Mouse (Mus musculus) lung, postnatal 36 days (tissue): ENCODE measurements at regions not wholly inside any gene's neighbourhood (a gene's known extent, or its start where the extent isn't known, plus 50 kb on each side); places are given as distances from the start of the nearest gene placed in this dataset.

Experiments used
- DNase-seq: peaks from one replicate; pipeline ENCODE4 v3.0.0; 2022; ENCODE audit warnings: mixed read lengths

DNA sequence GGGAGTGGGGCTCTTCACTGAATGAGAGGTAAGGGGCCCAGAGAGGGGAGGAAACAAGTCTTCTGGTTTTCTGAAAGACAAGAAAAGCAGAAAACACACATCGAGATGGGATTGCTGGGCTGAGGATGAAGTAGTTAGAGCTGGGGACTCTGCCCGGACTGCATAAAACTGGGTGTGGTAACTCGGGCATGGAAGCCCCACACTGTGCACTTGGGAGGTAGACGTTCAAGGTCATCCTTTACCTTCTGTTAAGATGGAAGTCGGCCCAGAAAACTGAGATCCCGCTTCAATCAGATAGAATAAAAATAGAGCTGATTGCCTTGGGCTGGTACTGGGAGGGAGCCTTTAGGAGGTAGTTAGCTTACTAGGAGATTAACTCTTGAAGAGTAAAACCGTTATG, 107.2 kb downstream of the Rassf10 start:
- DNase-seq, result no peak

DNA sequence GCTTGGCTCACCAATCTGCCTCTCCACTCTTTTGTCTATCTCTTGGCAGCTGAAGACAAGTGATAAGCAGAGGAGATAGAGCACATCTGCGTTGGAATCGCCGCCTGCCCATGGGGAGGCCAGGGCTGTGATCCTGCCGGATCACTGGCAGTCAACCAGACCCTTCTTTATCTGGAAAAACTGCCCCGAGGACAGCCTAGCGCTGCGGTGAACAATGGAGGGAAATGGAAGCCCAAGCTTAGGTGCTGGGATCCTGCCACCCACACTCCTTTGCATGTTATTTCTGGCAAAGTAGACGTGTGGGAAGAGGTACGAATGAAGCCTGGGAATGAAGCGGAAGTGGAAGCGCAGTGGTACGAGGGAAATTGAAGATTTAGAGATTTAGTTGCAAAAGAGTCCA, 112.8 kb downstream of the Rassf10 start:
- DNase-seq, result no peak

DNA sequence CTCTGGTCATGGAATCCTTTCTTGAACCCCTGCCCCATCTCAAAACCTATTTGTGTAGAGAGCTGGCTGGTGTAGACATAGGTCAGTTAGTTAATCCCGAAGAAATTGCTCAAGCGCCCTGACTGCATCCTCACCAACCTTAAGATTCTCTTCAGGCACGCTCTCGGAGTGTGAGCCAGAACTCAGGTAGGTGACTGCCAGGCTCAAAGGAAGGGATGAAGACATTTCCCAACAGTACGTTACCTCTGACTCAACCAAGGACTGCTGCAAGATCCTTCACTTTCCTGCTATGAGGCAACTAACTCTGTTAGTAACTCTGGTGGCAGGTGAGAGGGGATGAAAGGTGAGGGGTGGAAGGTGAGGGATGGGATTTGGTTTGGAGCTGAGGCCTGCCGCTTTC, 114.5 kb downstream of the Rassf10 start:
- DNase-seq, result no peak

DNA sequence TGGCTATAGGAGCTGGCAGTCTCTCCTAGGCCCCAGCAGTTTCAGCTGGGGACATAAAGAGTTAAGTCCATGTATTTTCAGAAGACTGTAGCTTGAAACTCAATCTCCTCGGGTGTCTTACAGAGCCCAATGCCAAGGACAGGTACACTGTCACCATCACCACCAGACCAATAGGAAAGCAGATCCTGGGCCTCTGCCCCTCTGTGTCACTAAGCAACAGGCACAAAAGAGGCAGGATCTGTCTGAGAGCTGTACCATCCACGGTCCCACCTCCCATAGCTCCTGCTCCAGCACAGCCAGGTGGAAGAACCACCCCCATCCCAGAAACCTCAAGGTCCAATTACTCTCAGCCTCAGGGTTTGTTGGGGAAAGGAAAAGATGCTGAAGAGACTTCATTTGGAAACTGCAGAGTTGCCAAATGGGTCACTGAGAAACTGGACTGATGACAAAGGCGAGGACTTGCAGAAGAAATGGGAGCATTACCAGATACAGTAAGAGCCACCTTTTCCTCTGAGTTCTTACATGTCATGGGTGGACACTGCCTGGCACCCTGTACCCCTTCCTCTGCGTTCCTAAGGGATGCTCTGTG, 115.7 kb downstream of the Rassf10 start:
- DNase-seq, result no peak

- no peak for DNase-seq
These were observed 117.7 kb downstream of the Rassf10 start for GRCm38 (mm10) chr7:113071418-113071817.

GRCm38 (mm10) chr7:113073781-113074180, 120.0 kb downstream of the Rassf10 start:
- DNase-seq, result no peak

DNA sequence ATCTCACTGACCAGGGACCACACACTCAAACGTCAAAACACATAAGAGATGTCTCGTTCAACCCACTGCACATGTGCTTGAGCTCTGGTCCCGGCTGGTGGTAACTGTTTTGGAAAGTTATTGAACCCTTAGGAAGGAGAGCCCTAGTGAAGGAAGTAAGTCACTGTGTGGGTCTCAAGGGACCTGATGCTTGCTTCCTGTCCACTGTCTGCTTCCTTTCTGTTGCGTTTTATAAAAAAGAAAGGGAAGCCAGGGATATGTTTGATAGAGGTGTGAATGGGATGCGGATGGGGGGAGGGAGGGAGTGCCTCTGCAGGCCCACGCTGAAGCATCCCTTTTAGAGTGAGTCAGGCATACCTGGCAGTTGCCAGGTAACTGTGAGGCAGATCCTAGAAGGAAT, 121.6 kb downstream of the Rassf10 start:
- no peak for DNase-seq

DNA sequence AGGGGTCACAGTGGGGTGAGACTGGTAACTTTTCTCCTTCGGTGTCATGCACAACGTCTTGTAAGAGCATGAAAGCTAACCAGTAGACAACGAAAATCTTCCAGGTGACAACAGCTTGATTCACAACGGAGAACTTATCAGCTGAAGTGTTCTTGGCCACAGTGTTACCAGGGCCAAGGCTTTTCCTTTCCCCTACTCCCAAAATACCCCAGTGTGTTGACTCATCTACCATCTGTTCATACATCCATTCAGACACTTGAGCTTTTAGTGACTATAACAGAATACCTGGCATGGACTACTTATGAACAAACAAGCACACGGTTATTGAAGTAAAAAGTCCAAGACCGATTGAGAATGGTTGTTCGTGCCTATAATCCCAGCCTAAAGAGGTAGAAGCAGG, 122.5 kb downstream of the Rassf10 start:
- DNase-seq, result no peak

DNA sequence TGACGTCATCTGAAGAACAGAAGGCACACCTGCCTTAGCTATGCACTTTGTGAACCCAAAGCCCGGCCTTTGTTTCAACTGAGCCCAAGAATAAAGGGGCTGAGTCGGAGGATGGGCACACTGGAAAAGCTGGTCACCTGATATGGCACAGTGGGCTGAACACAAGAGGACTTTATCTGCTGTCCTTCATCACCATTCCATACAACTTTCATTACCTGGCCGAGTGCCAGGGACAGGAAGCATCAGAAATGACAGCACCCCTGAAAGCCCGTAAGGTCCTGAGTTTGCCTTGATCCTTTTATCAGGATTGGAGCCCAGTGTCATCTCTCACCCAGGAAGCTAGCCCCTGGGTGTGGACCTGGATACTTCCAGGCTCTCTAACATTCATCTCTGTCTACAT, 126.1 kb upstream of the Arntl start:
- no peak for DNase-seq

- DNase-seq, result peak; percentile 41
These were observed 122.2 kb upstream of the Arntl start for GRCm38 (mm10) chr7:113084930-113085625.

- DNase-seq, result peak; percentile 26
These were observed 121.1 kb upstream of the Arntl start for GRCm38 (mm10) chr7:113086158-113086557.

DNA sequence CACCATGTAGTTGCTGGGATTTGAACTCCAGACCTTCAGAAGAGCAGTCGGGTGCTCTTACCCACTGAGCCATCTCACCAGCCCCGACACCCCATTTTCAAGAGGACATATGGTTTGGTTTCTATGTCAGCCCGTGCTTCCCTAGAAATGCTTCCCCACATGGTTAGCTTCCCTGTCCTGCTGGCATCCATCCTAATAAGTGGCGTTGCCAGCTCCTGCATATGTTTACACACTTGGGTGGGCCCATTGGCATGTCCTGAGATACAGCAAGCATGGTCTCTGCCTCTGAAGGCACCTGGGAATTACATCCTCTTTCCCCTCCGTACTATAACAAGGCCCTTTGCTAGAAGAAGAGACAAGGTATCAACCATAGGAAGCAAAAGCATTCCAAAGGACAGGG, 119.6 kb upstream of the Arntl start:
- no peak for DNase-seq

GRCm38 (mm10) chr7:113089044-113089443, 118.2 kb upstream of the Arntl start:
- no peak for DNase-seq

- peak; percentile 12 for DNase-seq
These were observed 113.3 kb upstream of the Arntl start for GRCm38 (mm10) chr7:113093931-113094330.

- DNase-seq, result no peak
These were observed 112.2 kb upstream of the Arntl start for GRCm38 (mm10) chr7:113095092-113095491.

GRCm38 (mm10) chr7:113104265-113104664, 103.0 kb upstream of the Arntl start:
- no peak for DNase-seq

GRCm38 (mm10) chr7:113105359-113105758, 101.9 kb upstream of the Arntl start:
- no peak for DNase-seq

DNA sequence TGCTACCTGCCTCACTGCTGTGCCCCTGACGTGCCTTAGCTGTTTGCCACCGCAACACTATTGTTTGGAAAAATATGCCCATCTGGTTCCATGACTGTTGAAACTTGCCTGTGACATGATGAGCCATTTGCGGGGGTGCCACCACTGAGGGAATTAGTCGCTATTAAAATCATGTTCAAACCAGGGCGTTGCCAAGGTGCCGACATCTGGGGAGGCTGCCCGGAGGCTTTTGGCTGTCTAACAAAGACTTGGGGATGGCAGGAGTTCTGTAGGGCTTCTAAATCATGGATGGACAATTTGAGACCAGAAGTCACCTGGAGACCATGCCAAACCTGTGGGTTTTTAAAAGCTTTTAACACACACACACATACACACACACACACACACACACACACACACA, 100.5 kb upstream of the Arntl start:
- DNase-seq, result no peak

GRCm38 (mm10) chr7:113107965-113108364, 99.3 kb upstream of the Arntl start:
- DNase-seq, result no peak

DNA sequence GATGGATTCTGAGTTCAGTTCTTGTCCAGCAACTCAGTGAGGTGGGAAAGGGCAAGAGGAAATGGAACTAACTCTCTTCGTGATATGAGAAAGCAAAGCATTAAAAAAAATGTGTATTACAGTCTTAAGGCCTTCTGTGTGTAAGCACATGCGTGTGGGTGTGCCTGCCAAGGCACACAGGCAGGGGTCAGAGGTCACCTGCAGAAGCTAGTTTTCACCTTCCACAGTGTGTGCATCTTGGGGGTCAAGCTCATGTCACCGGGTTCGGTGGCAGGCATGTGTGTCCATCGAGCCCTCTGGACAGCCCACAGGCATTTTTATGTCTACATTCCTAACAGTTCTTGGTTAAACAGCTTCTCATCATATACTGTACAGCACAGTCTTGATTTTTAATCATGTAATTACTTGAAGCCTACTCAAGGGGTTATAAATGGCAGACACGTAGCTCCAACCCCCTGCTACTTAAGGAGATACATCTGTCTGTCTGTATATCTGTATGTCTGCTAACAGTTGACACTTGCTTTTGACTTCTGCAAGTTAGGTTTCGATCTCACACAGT, 98.7 kb upstream of the Arntl start:
- DNase-seq, result no peak

DNA sequence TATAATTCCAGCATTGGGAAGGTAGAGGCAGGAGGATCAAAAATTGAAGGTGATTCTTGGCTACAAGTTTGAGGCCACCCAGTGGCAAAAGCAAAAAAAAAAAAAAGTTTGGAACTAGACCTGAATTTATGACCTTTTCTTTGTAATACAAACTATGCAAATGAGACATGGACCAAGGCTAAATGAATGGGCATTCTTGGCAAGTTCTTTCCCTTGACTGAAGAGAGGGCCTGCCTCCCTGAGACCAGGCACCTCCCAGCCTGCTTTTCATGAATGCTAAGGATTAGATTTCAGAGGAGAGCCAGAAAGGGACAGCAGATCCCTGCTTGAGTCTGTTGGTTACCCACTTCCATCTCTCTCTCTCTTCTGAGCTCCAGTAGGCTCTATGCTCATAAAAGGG, 97.8 kb upstream of the Arntl start:
- no peak for DNase-seq

DNA sequence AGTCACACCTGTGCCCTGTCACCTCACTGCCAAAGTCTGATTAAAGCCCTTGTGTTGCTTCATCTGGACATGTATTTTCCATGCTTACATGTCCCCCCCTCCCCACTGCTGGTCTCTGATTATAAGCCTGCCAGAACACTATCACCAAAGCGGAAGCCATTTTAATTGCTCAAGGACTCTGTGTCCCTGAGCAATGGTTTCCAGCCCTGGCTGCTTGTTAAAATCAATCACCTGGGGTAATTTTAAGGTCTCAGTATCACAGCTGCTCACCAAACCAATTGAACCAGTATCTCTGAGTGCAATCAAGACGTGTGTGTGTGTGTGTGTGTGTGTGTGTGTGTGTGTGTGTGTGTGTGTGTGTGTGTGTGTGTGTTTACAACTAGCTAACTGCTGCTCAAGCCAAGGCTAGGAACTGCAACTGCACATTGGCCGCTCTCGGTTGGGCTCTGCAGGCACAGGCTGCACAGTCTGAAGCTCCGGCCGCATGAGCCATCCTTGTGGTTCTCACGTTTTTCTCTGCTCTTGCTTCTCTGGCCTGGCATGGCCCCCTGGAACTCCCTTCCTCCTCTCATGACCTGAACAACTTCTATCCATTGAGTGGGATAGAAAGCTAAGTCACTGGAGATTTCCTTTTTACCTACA, 96.3 kb upstream of the Arntl start:
- no peak for DNase-seq

- no peak for DNase-seq
These were observed 93.9 kb upstream of the Arntl start for GRCm38 (mm10) chr7:113113266-113113893.

- no peak for DNase-seq
These were observed 89.7 kb upstream of the Arntl start for GRCm38 (mm10) chr7:113117599-113117998.
